Mouse (Mus musculus): ENCODE data around the gene Fbxw10.

Gene Fbxw10

DNA sequence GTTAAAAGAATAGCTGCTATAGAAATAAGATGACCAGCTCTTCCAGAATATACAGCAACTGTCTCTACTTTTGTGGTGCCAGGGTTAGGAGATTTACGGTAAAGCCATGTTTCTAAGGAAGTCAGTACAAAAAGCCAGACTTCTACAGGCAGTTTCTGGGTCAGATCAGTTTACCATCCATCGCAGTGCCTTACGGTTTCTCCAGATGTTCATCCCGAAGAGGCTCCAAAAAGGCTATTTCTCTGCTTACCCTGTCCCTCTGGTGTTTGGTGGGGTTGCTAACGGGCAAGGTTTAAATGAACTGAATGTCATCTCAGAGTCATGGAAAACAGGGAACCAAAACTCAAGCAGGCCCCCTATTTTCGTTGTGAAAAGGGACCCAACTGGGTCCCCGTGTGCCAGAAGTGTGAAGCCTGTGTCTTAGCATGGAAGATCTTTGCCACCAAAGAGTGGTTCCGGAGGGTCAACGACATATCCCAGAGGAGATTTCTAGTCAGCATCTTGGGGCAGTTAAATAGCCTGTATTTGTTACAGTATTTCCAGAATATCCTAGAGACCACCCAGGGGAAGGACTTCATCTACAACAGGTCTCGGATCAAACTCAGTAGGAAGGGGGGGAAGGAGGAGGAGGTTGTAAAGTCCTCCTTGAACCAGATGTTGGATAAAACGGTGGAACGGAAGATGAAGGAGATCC lies at the start of gene Fbxw10:
Gene Fbxw10 (plus strand): TSS at position 109 of the 694 bp plus-strand sequence.
- peak; percentile 28 for DNase-seq (ENCODE audit: low spot score)

DNA sequence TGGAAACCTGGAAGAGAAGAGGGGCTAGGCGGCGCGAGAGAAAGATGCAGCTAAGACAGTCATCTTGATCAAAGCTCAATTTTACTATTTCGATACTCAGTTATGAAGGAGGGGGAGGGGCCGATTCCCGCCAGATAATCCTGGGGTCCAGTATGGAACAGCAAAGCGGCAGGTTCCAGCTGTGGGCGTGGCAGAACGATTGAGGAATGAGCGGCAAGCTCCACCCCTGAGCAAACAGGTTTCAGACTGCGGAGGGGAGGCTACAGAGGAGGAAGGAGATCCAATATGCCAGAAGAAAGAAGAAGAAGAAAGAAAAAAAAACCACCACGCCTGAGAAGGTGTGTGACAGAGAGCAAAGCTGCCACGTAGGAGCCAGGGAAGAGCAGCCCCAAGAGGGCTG lies 42.8 kb upstream of the Fbxw10 start:
- no peak for DNase-seq (ENCODE audit: low spot score)

GRCm38 (mm10) chr11:62807965-62808364 lies 38.9 kb upstream of the Fbxw10 start:
- no peak for DNase-seq (ENCODE audit: low spot score)

GRCm38 (mm10) chr11:62809201-62809600 lies 37.7 kb upstream of the Fbxw10 start:
- no peak for DNase-seq (ENCODE audit: low spot score)

- no peak for DNase-seq (ENCODE audit: low spot score)
Observed at GRCm38 (mm10) chr11:62812268-62812667, 34.6 kb upstream of the Fbxw10 start.

DNA sequence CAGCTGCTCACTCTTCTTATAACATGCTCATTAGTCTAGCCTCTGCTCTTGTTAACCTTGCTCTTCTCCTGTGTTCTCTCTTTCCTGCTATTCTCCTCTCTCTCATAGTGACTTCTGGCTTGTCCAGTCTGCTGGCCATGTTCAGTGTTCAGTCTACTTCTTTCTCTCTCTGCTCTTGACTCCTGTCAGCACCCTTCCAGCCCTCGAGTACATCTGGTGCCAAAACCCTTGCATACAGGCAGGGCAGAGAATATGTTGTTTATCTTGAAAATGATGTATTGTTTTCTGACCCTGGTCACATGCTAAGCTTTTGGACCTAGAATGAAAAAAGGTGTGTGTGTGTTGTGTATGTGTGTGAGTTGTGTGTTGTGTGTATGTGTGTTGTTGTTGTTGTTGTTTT lies 33.4 kb upstream of the Fbxw10 start:
- no peak for DNase-seq (ENCODE audit: low spot score)

- DNase-seq (ENCODE audit: low spot score), result peak; percentile 83
Observed at GRCm38 (mm10) chr11:62813970-62814624, 32.8 kb upstream of the Fbxw10 start.

- DNase-seq (ENCODE audit: low spot score), result peak; percentile 24
Observed at GRCm38 (mm10) chr11:62814625-62815024, 32.2 kb upstream of the Fbxw10 start.

DNA sequence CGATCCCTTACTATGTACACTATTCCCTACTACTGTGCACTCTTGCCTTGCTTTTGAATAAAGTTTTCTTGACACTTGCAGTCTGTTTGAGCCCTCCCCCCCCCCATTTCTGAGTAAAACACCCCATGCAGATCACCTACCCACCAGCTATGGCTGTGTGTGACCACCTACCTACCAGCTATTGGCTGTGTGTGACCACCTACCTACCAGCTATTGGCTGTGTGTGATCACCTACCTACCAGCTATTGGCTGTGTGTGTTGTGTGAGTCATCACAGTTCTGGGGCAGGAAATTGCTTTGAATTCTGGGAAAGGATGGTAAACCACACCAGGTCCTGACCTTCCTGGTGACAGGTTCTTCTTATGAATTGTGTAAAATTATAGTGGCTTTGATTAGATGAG lies 31.4 kb upstream of the Fbxw10 start:
- no peak for DNase-seq (ENCODE audit: low spot score)

DNA sequence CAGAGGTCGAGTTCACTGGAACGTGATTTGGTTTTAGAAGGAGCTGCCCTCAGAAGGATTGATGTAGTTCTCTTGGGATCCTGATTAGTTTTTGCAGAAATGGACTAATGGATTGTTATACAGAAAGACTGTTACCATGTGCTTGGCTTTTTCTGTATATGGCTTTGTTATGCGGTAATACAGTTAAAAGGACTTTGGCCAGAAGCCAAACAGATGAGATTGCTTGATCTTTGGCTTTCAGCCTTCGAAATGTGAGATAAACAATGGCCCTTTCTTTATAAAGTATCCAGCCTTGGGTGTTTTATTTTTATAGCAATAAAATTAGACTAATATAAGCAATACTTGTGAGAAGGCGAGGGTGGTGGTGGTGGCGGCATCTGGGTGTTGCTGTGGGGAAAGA lies 30.3 kb upstream of the Fbxw10 start:
- no peak for DNase-seq (ENCODE audit: low spot score)

GRCm38 (mm10) chr11:62819059-62819686 lies 27.7 kb upstream of the Fbxw10 start:
- no peak for DNase-seq (ENCODE audit: low spot score)

DNA sequence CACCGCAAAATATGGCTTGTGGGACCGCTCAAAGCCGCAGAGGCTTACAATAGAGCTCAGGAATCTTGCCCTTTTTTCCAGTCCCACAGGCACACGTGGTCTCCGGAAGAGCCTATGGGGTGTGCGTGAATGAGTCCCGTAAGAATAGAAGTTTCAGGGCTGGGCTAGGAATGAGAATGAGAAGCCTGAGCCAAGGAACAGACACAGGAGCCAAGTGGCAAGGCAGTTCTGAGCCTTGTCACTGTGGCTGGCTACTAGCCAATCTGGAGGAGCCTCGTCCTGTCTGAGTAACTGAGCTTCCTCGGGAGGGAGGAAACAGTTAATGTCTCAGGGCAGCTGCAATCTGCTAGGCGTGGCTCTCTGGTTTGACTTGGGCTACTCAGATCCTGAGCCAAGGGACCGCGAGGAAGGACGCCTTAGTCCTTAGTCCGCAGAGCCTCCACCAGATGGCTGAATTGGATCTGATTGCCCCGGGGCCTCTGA lies 26.8 kb upstream of the Fbxw10 start, which contains the start of gene Trim16:
Gene Trim16 (plus strand): TSS at position 173 of the 483 bp plus-strand sequence.
- DNase-seq (ENCODE audit: low spot score), result peak; percentile 88

GRCm38 (mm10) chr11:62820661-62821437 lies 26.0 kb upstream of the Fbxw10 start:
- peak; percentile 46 for DNase-seq (ENCODE audit: low spot score)

- DNase-seq (ENCODE audit: low spot score), result peak; percentile 65
Observed at GRCm38 (mm10) chr11:62821893-62822292, 25.0 kb upstream of the Fbxw10 start.

DNA sequence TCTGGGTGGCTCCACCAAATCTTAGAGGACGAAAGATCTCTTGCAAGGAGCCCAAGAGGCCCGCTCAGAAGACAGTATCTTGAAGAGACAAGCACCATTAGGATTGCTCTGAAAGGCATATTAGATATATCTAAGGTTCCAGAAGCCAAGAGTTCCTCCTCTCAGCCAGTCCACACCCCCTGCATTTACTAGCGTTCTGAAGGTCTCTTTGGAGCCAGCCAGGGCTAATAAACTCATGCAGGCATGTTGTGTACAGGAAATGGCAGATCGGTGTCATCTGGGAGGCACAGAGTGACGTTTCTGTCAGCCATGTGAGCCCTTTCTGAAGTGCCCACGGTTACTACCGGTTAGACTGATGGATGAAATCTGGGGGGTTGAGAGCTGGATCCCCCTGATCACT lies 22.7 kb upstream of the Fbxw10 start:
- DNase-seq (ENCODE audit: low spot score), result peak; percentile 13

DNA sequence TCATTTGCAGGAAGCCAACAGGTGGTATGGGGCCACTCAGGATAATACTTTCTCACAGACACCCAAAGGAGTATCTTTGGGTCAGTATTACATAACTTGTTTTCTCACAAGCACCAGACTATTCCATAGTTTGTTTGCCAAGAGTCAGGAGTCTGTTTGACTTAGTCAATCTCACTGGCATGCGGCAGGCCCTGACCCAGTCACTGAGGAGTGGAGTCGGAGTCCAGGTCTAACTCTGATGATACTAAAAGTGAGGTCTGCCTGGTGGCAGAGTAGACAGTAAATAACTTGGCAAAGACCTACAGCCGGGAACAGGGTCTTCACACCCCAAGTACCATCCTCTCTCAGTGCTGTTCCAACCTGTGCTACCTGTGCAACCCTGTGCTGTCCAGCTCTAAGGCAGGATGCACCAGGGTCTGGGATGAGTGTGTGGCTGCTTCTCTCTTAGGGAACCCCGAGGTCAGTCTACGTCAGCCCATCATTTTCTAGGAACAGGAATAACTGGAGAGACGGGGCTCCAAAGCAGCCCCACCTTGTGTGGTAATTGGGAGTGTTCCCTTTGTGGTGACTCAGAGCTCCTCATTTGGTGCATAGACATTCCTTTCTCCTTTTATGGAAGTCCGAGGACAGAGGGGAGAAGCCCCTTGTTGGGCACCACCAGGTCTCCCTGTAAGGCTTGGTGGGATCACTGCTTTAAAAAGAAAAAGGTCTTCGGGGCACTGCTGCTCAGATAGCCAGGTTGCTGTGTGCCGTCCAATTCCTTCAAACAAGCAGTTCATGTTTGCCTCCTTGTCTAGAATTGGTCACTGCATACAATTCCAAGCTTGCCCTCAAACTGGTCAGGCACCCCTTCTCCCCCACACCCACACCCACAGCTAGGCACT lies 21.4 kb upstream of the Fbxw10 start:
- DNase-seq (ENCODE audit: low spot score), result peak; percentile 28

DNA sequence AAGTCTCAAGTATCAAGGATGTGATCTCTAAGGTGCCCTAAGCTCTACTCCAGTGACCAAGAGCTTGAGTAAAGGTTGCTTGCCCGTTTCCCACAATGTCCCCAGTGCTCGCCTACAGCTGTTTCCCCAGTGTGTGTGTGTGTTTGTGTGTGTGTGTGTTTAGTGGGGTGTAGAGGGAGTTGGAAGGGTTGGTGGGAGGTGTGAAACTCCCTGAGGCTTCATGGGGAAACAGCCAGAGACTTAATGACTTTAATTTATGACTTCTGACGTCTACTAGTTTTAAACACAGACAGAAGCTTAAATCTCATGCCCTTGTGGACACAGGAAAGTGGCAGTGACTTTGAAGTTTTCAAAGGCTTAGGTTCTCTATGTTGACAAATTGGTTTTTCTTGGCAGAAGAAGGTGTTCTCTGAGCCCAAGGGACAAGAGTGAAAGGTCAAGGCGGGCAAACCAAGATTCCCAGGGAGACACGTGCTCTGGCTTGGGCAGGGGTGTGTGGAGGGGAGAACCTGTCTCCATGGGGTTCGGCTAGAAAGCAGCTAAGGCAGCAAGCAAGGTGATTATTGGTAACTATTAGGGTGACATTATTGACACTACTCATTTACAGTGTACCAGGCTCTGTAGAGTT lies 20.6 kb upstream of the Fbxw10 start:
- DNase-seq (ENCODE audit: low spot score), result peak; percentile 56

DNA sequence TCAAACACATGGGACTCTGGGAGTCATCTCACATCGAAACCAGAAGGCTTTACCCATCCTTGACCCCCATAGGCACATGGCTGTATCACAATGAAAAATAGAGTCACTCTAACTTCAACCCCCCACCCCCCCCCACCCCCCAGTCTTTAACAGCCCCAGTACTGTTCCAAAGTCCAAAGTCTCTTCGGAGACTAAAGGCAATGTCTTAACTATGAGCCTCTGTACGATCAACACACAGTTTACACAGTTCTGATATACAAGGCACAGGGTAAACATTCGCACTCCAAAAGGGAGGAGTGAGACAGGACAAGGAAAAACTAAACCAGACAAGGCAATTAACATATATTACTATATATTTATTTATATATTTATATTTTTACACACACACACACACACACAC lies 19.7 kb upstream of the Fbxw10 start:
- DNase-seq (ENCODE audit: low spot score), result no peak

DNA sequence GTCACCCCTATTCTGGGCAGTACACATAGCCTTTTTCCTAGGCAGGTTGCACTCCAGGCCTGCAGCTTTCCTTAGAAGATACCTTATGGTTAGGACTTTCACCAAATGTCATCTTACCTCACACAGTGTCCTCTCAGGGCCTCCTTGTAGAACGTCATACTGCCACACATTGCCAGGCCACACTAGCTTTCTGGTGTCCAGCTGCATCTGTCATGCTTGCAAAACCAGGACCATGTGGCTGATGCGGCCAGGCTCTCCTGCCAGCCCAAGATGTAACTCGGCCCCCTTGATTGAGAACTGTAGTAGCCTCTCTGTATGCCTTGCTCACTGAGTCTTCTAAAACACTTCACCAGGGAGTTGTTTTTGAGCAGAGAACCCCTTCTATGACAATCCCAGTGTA lies 19.0 kb upstream of the Fbxw10 start:
- no peak for DNase-seq (ENCODE audit: low spot score)

DNA sequence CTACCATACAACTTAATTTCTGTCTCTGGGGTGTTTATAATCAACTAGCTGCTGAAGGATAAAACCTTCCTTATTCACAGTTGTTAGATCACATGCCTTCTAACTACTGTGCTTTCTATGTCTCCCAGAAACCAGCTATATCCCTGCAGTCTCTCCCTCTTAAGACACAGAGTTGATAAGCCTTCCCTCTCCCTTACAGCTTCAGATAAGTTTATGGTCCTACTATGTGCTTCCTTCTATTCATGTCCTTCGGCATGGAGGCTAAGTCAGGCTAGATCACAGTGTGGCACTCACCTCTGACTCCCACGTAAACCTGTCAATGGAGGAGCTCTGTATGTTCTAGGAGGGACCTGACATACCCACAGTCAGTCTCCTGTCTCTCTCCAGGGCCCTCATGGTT lies 16.5 kb upstream of the Fbxw10 start:
- DNase-seq (ENCODE audit: low spot score), result no peak

DNA sequence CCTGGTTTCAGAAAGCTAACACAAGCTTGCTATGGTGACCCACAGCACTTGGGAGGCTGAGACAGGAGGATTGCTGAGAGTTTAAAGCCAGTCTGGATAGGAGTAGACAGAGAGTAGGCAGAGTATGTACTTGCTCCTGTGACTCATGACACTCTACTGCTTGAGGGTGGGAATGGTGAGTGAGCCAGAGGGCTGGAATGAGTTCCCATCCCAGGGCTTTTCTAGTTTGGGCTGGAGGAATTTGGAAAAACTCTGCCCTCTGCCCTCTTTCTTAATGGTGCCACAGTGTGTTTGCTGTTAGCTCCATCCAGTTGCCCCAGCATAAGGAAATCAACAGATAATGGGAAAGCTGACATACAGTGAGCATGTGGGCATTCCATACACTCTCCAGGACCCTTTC lies 15.0 kb upstream of the Fbxw10 start:
- DNase-seq (ENCODE audit: low spot score), result no peak
